Mouse (Mus musculus) heart, embryonic 15.5 days (tissue): ENCODE measurements at regions not wholly inside any gene's neighbourhood (a gene's known extent, or its start where the extent isn't known, plus 50 kb on each side); places are given as distances from the start of the nearest gene placed in this dataset.
A peak's percentile ranks its signal among the peaks of the same experiment; 100 is the strongest.
"Not testable (repeated sequence)": the region's sequence is repeated elsewhere in the genome, so short reads cannot be mapped to it uniquely, and the experiment has no call there.

ENCODE experiments used
- ATAC-seq: fragments of 200-750 bp; cut with Nextera tagmentation; replicated peaks from 2 replicates; pipeline ENCODE4 v1.8.0; 2017; ENCODE audit warnings: low read depth, moderate TSS enrichment; ENCODE audit not compliant: insufficient number of reproducible peaks, insufficient read depth, low FRiP score
- H3K27ac ChIP-seq: fragments of 300-500 bp; sonication (generic); 2 replicates; pipeline ENCODE4 v1.5.1; 2015; ENCODE audit warnings: mild to moderate bottlenecking, inconsistent platforms
- H3K27me3 ChIP-seq: fragments of 300-500 bp; sonication (generic); 2 replicates; pipeline ENCODE4 v1.6.1; 2015; ENCODE audit warnings: inconsistent platforms
- H3K36me3 ChIP-seq: fragments of 300-500 bp; sonication (generic); 2 replicates; pipeline ENCODE4 v1.6.1; 2015; ENCODE audit warnings: mild to moderate bottlenecking, inconsistent platforms
- H3K4me1 ChIP-seq: fragments of 300-500 bp; sonication (generic); replicated peaks from 2 replicates; pipeline ENCODE4 v1.6.1; 2015; ENCODE audit warnings: inconsistent platforms
- H3K4me2 ChIP-seq: fragments of 300-500 bp; sonication (generic); 2 replicates; pipeline ENCODE4 v1.6.1; 2015; ENCODE audit warnings: inconsistent platforms, mild to moderate bottlenecking, moderate library complexity
- H3K4me3 ChIP-seq: fragments of 300-500 bp; sonication (generic); 2 replicates; pipeline ENCODE4 v1.5.1; 2015; ENCODE audit warnings: mild to moderate bottlenecking, inconsistent platforms
- H3K9ac ChIP-seq: fragments of 300-500 bp; sonication (generic); 2 replicates; pipeline ENCODE4 v1.6.1; 2015; ENCODE audit warnings: mild to moderate bottlenecking, inconsistent platforms
- H3K9me3 ChIP-seq: fragments of 300-500 bp; sonication (generic); replicated peaks from 2 replicates; pipeline ENCODE4 v1.6.1; 2016; ENCODE audit warnings: inconsistent platforms
- WGBS: fragments of 180-500 bp; shearing (Covaris S2); methylation state at CpG from one replicate; pipeline ENCODE4 v1.1.7; 2015; ENCODE audit warnings: mixed read lengths; 5-methylcytosine and 5-hydroxymethylcytosine counted together

GRCm38 (mm10) chr17:13654606-13655005, 105.7 kb upstream of the Afdn start:
- H3K36me3 ChIP-seq, ATAC-seq, H3K4me2 ChIP-seq, H3K9ac ChIP-seq, H3K27me3 ChIP-seq, H3K9me3 ChIP-seq, H3K27ac ChIP-seq, H3K4me3 ChIP-seq: not testable (repeated sequence)
- 64% methylated on average over 1 of the region's 1 CpGs for WGBS
- H3K4me1 ChIP-seq: peaks cover 34% of the 10 kb centered on the region

- Histone ChIP-seq H3K9ac (no peak overlapping the region), H3K4me1 (peaks cover 37% of the 10 kb centered on the region), H3K4me2 (peak overlapping the region; percentile 50), H3K27me3 (no peaks in the 10 kb centered on the region), H3K4me3 (no peak overlapping the region), H3K9me3 (no peaks in the 10 kb centered on the region), H3K36me3 (no peaks in the 10 kb centered on the region), H3K27ac (no peak overlapping the region)
- WGBS: 42% methylated on average over 3 of the region's 3 CpGs
- no peak for ATAC-seq
These were observed 104.3 kb upstream of the Afdn start for GRCm38 (mm10) chr17:13656065-13656464.

DNA sequence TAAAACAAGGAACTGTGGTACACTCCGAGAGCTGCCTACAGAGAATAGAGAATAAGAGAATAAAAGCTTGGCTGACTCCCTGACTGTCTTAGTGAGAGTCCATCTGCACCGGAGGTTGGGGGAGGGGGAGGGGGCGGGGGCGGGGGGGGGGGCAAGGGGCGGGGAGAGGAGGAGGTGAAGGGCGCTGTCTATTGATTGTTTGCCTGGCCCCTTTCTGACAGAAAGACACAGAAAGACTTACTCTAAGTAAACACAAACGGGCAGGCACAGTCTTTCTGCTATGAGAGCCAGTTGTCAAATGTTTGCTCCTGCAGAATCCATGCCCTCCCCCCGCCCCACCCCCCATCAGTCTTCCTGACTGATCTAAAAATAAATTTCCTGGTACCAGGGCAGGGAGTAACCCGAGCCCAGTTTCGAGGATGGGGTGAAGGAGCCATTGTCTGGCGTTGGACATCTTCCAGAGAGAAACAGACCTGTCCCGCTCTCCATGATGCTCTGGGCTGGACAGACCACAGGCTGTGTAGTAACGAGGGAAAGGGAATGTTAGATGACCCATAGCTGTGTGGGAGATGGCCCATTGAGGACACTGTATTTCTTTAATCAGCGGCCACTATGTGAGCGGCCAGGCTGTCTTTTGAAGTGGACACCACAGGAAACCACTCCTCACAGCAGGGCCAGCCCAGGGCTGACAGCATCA, 103.7 kb upstream of the Afdn start:
- H3K36me3 ChIP-seq: no peaks in the 10 kb centered on the region
- no peak overlapping the region for H3K9ac ChIP-seq
- peaks cover 43% of the 10 kb centered on the region for H3K4me1 ChIP-seq
- H3K27me3 ChIP-seq: no peaks in the 10 kb centered on the region
- WGBS: 2% methylated on average over 12 of the region's 15 CpGs
- H3K9me3 ChIP-seq: no peaks in the 10 kb centered on the region
- peak overlapping the region; percentile 50 for H3K4me2 ChIP-seq
- H3K4me3 ChIP-seq: peak overlapping the region; percentile 18
- ATAC-seq: peak; percentile 14; the same call in 1 of the 2 replicates
- H3K27ac ChIP-seq: peak overlapping the region; percentile 66

DNA sequence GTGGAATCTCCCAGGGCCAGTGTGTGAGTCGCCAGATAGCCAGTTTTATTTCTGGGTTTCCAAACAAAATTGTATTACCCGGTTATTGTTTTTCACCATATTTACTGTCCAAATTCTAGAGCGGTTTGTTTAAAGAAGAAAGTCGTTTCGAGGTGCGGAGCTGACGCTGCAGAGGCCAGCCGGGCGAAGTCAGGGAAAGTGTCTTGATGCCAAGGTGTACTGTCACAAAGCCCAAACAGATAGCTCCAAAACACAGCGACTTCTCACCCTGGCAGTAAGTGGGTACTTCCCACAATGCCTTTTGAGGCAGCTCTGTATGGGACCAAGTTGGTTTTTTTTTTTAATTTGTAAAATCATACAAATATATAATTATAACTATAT, 103.2 kb upstream of the Afdn start:
- H3K27ac ChIP-seq: peak overlapping the region; percentile 66
- WGBS: 32% methylated on average over 10 of the region's 10 CpGs
- ATAC-seq: no peak
- no peak overlapping the region for H3K9ac ChIP-seq
- H3K36me3 ChIP-seq: no peaks in the 10 kb centered on the region
- no peaks in the 10 kb centered on the region for H3K9me3 ChIP-seq
- H3K27me3 ChIP-seq: no peaks in the 10 kb centered on the region
- peak overlapping the region; percentile 50 for H3K4me2 ChIP-seq
- H3K4me3 ChIP-seq: peak overlapping the region; percentile 18; the same call in 1 of the 2 replicates
- peaks cover 46% of the 10 kb centered on the region for H3K4me1 ChIP-seq

- Histone ChIP-seq H3K4me1 (peaks cover 46% of the 10 kb centered on the region), H3K9me3 (no peaks in the 10 kb centered on the region), H3K4me3 (no peak overlapping the region), H3K9ac (no peak overlapping the region), H3K4me2 (no peak overlapping the region; the same call in 1 of the 2 replicates), H3K36me3 (no peaks in the 10 kb centered on the region), H3K27me3 (no peaks in the 10 kb centered on the region), H3K27ac (peak overlapping the region; percentile 70)
- peak; percentile 50 for ATAC-seq
- WGBS: 35% methylated on average over 9 of the region's 9 CpGs
These were observed 102.6 kb upstream of the Afdn start for GRCm38 (mm10) chr17:13657656-13658292.

GRCm38 (mm10) chr17:13658321-13658978, 101.9 kb upstream of the Afdn start:
- 0 out of 2 replicates have a peak, but pooled peaks have one; percentile 17 for ATAC-seq
- H3K4me1 ChIP-seq: peaks cover 46% of the 10 kb centered on the region
- 66% methylated on average over 3 of the region's 3 CpGs for WGBS
- H3K27ac ChIP-seq: peak overlapping the region; percentile 70
- no peaks in the 10 kb centered on the region for H3K36me3 ChIP-seq
- no peak overlapping the region for H3K4me3 ChIP-seq
- H3K4me2 ChIP-seq: no peak overlapping the region; the same call in 1 of the 2 replicates
- no peaks in the 10 kb centered on the region for H3K9me3 ChIP-seq
- H3K27me3 ChIP-seq: no peaks in the 10 kb centered on the region
- no peak overlapping the region for H3K9ac ChIP-seq

GRCm38 (mm10) chr17:13659103-13659502, 101.2 kb upstream of the Afdn start:
- ATAC-seq: no peak; the same call in 1 of the 2 replicates

GRCm38 (mm10) chr17:13659943-13660342, 100.4 kb upstream of the Afdn start:
- WGBS: 61% methylated on average over 4 of the region's 4 CpGs
- H3K4me1 ChIP-seq: peaks cover 46% of the 10 kb centered on the region
- H3K4me3 ChIP-seq: no peak overlapping the region
- H3K9ac ChIP-seq: no peak overlapping the region
- no peak overlapping the region for H3K27ac ChIP-seq
- H3K9me3 ChIP-seq: no peaks in the 10 kb centered on the region
- no peak for ATAC-seq
- H3K36me3 ChIP-seq: no peaks in the 10 kb centered on the region
- no peak overlapping the region for H3K4me2 ChIP-seq
- no peaks in the 10 kb centered on the region for H3K27me3 ChIP-seq

More at GRCm38 (mm10) chr17:13659103-13659502, 101.2 kb upstream of the Afdn start:
- H3K4me1 ChIP-seq: peaks cover 46% of the 10 kb centered on the region
- 42% methylated on average over 8 of the region's 8 CpGs for WGBS
- H3K27me3 ChIP-seq: no peaks in the 10 kb centered on the region
- peak overlapping the region; percentile 70 for H3K27ac ChIP-seq
- H3K36me3 ChIP-seq: no peaks in the 10 kb centered on the region
- no peak overlapping the region for H3K9ac ChIP-seq
- no peaks in the 10 kb centered on the region for H3K9me3 ChIP-seq
- H3K4me2 ChIP-seq: peak overlapping the region; percentile 0; the same call in 1 of the 2 replicates
- no peak overlapping the region for H3K4me3 ChIP-seq

- Histone ChIP-seq H3K9ac (no peak overlapping the region), H3K27me3 (no peaks in the 10 kb centered on the region), H3K9me3 (no peaks in the 10 kb centered on the region), H3K27ac (peak overlapping the region; percentile 24; the same call in 1 of the 2 replicates), H3K36me3 (no peaks in the 10 kb centered on the region), H3K4me1 (peaks cover 44% of the 10 kb centered on the region), H3K4me2 (no peak overlapping the region), H3K4me3 (no peak overlapping the region)
- ATAC-seq: no peak
- WGBS: 57% methylated on average over 8 of the region's 8 CpGs
These were observed 99.3 kb upstream of the Afdn start for GRCm38 (mm10) chr17:13661023-13661422.

GRCm38 (mm10) chr17:13662152-13662551, 98.2 kb upstream of the Afdn start:
- Histone ChIP-seq H3K4me1 (peaks cover 39% of the 10 kb centered on the region), H3K9me3 (no peaks in the 10 kb centered on the region), H3K27ac (no peak overlapping the region), H3K9ac (no peak overlapping the region), H3K4me2 (no peak overlapping the region), H3K36me3 (no peaks in the 10 kb centered on the region), H3K4me3 (no peak overlapping the region), H3K27me3 (no peaks in the 10 kb centered on the region)
- no peak for ATAC-seq
- 65% methylated on average over 4 of the region's 4 CpGs for WGBS
